Mouse (Mus musculus) embryonic fibroblast, embryonic 13.5 days (primary cell): ENCODE results near the gene Gan. TPM values are rescaled to one million over a fixed set of nuclear protein-coding genes. Genes with fewer than 3 reads are reported as not detected.

Source experiments
- H3K27ac ChIP-seq: 2 replicates; pipeline ENCODE4 v1.5.1; 2012; ENCODE audit warnings: low read length, control low read depth, inconsistent platforms; ENCODE audit not compliant: insufficient read depth
- H3K4me1 ChIP-seq: 2 replicates; pipeline ENCODE4 v1.6.1; 2011; ENCODE audit warnings: low read length; ENCODE audit not compliant: control insufficient read depth, insufficient read depth
- H3K4me3 ChIP-seq: 2 replicates; pipeline ENCODE4 v1.5.1; 2011; ENCODE audit warnings: mild to moderate bottlenecking, control low read depth, low read length; ENCODE audit not compliant: insufficient read depth
- CTCF ChIP-seq: IDR thresholded peaks from 2 replicates; pipeline ENCODE4 v1.5.1; 2011; ENCODE audit warnings: mild to moderate bottlenecking, control low read depth, low read length, moderate library complexity, borderline replicate concordance; ENCODE audit not compliant: insufficient read depth
- POLR2A ChIP-seq: IDR thresholded peaks from 2 replicates; pipeline ENCODE4 v1.6.1; 2011; ENCODE audit warnings: low read depth, mild to moderate bottlenecking, control low read depth, low read length, moderate library complexity
- polyA plus RNA-seq: library from polyadenylated mRNA; stranded (reverse); fragments of >200 nt; gene quantifications from 2 replicates; pipeline ENCODE4 v1.2.4, GENCODE M21; 2011; ENCODE audit warnings: low read depth; ENCODE audit not compliant: missing spikeins, insufficient read length

The Gan gene
- polyA plus RNA-seq, 1 experiment: 12.0 TPM

- H3K4me1 ChIP-seq: no peaks in the 10 kb centered on the region
- no peak overlapping the region for H3K4me3 ChIP-seq
- H3K27ac ChIP-seq: no peak overlapping the region
- TF ChIP-seq CTCF: no peak
These were observed 36.7 kb upstream of the Gan start for GRCm38 (mm10) chr8:117121277-117121676.

GRCm38 (mm10) chr8:117123850-117124633, 33.9 kb upstream of the Gan start:
- TF ChIP-seq CTCF (no peak), POLR2A (no peak)
- Histone ChIP-seq H3K27ac (no peak overlapping the region), H3K4me3 (no peak overlapping the region), H3K4me1 (no peaks in the 10 kb centered on the region)

GRCm38 (mm10) chr8:117125854-117126253, 32.1 kb upstream of the Gan start:
- no peaks in the 10 kb centered on the region for H3K4me1 ChIP-seq
- TF ChIP-seq CTCF (no peak), POLR2A (no peak)
- no peak overlapping the region for H3K4me3 ChIP-seq
- H3K27ac ChIP-seq: no peak overlapping the region

GRCm38 (mm10) chr8:117126411-117126810, 31.5 kb upstream of the Gan start:
- no peak overlapping the region for H3K27ac ChIP-seq

GRCm38 (mm10) chr8:117127063-117127462, 30.9 kb upstream of the Gan start:
- Histone ChIP-seq H3K4me3 (no peak overlapping the region), H3K4me1 (no peaks in the 10 kb centered on the region), H3K27ac (no peak overlapping the region)
- no peak for TF ChIP-seq CTCF
- no peak for TF ChIP-seq POLR2A

More at GRCm38 (mm10) chr8:117126411-117126810, 31.5 kb upstream of the Gan start:
- no peaks in the 10 kb centered on the region for H3K4me1 ChIP-seq
- no peak for TF ChIP-seq CTCF
- TF ChIP-seq POLR2A: no peak
- H3K4me3 ChIP-seq: no peak overlapping the region

GRCm38 (mm10) chr8:117133702-117134101, 24.2 kb upstream of the Gan start:
- Histone ChIP-seq H3K4me1 (no peaks in the 10 kb centered on the region), H3K4me3 (no peak overlapping the region), H3K27ac (no peak overlapping the region)
- TF ChIP-seq POLR2A (no peak), CTCF (no peak)

- Histone ChIP-seq H3K4me1 (no peaks in the 10 kb centered on the region), H3K27ac (no peak overlapping the region), H3K4me3 (no peak overlapping the region)
- no peak for TF ChIP-seq CTCF
- no peak for TF ChIP-seq POLR2A
These were observed 21.6 kb upstream of the Gan start for GRCm38 (mm10) chr8:117136351-117136750.

GRCm38 (mm10) chr8:117136763-117137162, 21.2 kb upstream of the Gan start:
- TF ChIP-seq POLR2A (no peak), CTCF (no peak)
- H3K4me3 ChIP-seq: no peak overlapping the region
- no peaks in the 10 kb centered on the region for H3K4me1 ChIP-seq
- H3K27ac ChIP-seq: no peak overlapping the region

GRCm38 (mm10) chr8:117137357-117137756, 20.6 kb upstream of the Gan start:
- Histone ChIP-seq H3K4me1 (no peaks in the 10 kb centered on the region), H3K4me3 (no peak overlapping the region), H3K27ac (no peak overlapping the region)
- TF ChIP-seq CTCF (no peak), POLR2A (no peak)

- Histone ChIP-seq H3K4me1 (no peaks in the 10 kb centered on the region), H3K4me3 (no peak overlapping the region), H3K27ac (no peak overlapping the region)
- no peak for TF ChIP-seq POLR2A
- no peak for TF ChIP-seq CTCF
These were observed 9.4 kb upstream of the Gan start for GRCm38 (mm10) chr8:117148520-117148919.
